Mouse (Mus musculus): ENCODE measurements around the gene Ciao2b. TPM values are rescaled to one million over a fixed set of nuclear protein-coding genes. Genes with fewer than 3 reads are reported as not detected.
"Not testable (repeated sequence)": the region's sequence is repeated elsewhere in the genome, so short reads cannot be mapped to it uniquely, and the experiment has no call there.

Ciao2b gene
- 32.9 and 38.5 TPM in 2 replicates for polyA plus RNA-seq (2012; rRNA removed)

- DNase-seq (ENCODE audit: low read depth) = peak; percentile 22
Observed at GRCm38 (mm10) chr8:104641426-104642323, at the start of gene Ciao2b. Gene Ciao2b (minus strand): TSS chr8:104641965.

GRCm38 (mm10) chr8:104688433-104688832 lies 46.7 kb upstream of the Ciao2b start:
- no peak for DNase-seq (ENCODE audit: low read depth)

- DNase-seq (ENCODE audit: low read depth) = no peak
Observed at GRCm38 (mm10) chr8:104655614-104656013, 13.8 kb upstream of the Ciao2b start.

- DNase-seq (ENCODE audit: low read depth) = peak; percentile 27
Observed at GRCm38 (mm10) chr8:104654984-104655383, 13.2 kb upstream of the Ciao2b start.

GRCm38 (mm10) chr8:104644187-104644586 lies 2.4 kb upstream of the Ciao2b start:
- DNase-seq (ENCODE audit: low read depth) = not testable (repeated sequence)

GRCm38 (mm10) chr8:104642324-104642654 lies 524 bp upstream of the Ciao2b start:
- no peak for DNase-seq (ENCODE audit: low read depth)

- no peak for DNase-seq (ENCODE audit: low read depth)
Observed at GRCm38 (mm10) chr8:104640831-104641370, 864 bp downstream of the Ciao2b start.

GRCm38 (mm10) chr8:104640241-104640640 lies 1.5 kb downstream of the Ciao2b start:
- no peak for DNase-seq (ENCODE audit: low read depth)

GRCm38 (mm10) chr8:104638010-104638409 lies 3.8 kb downstream of the Ciao2b start:
- DNase-seq (ENCODE audit: low read depth) = no peak

- no peak for DNase-seq (ENCODE audit: low read depth)
Observed at GRCm38 (mm10) chr8:104635004-104635710, 6.6 kb downstream of the Ciao2b start.

GRCm38 (mm10) chr8:104633156-104633744 lies 8.5 kb downstream of the Ciao2b start:
- DNase-seq (ENCODE audit: low read depth) = no peak

GRCm38 (mm10) chr8:104632486-104632885 lies 9.3 kb downstream of the Ciao2b start:
- DNase-seq (ENCODE audit: low read depth) = no peak

GRCm38 (mm10) chr8:104631975-104632374 lies 9.8 kb downstream of the Ciao2b start:
- no peak for DNase-seq (ENCODE audit: low read depth)

GRCm38 (mm10) chr8:104630981-104631663 lies 10.6 kb downstream of the Ciao2b start, which contains the start of gene Rrad:
Gene Rrad (minus strand): TSS chr8:104631327.
- no peak for DNase-seq (ENCODE audit: low read depth)

GRCm38 (mm10) chr8:104630574-104630973 lies 11.2 kb downstream of the Ciao2b start:
- no peak for DNase-seq (ENCODE audit: low read depth)

- DNase-seq (ENCODE audit: low read depth) = no peak
Observed at GRCm38 (mm10) chr8:104630111-104630479, 11.7 kb downstream of the Ciao2b start.

GRCm38 (mm10) chr8:104629306-104630110 lies 12.3 kb downstream of the Ciao2b start:
- no peak for DNase-seq (ENCODE audit: low read depth)

GRCm38 (mm10) chr8:104628402-104628801 lies 13.4 kb downstream of the Ciao2b start:
- DNase-seq (ENCODE audit: low read depth) = no peak

GRCm38 (mm10) chr8:104627065-104627740 lies 14.6 kb downstream of the Ciao2b start:
- DNase-seq (ENCODE audit: low read depth) = no peak

- no peak for DNase-seq (ENCODE audit: low read depth)
Observed at GRCm38 (mm10) chr8:104624161-104624560, 17.6 kb downstream of the Ciao2b start, which contains the start of gene Cdh16. Gene Cdh16 (minus strand): TSS chr8:104624396.

Data from gonadal fat pad, adult 2 months (tissue).